Mouse (Mus musculus) kidney, embryonic 14.5 days (tissue): ENCODE results near the gene Zcchc17. TPM values are rescaled to one million over a fixed set of nuclear protein-coding genes. Genes with fewer than 3 reads are reported as not detected.

ENCODE experiments used
- ATAC-seq: fragments of 200-750 bp; cut with Nextera tagmentation; 2 replicates; pipeline ENCODE4 v1.8.0; 2017; ENCODE audit warnings: moderate number of reproducible peaks, mild to moderate bottlenecking, moderate TSS enrichment, moderate library complexity; ENCODE audit not compliant: low FRiP score, low TSS enrichment
- H3K27ac ChIP-seq: fragments of 300-500 bp; sonication (generic); 2 replicates; pipeline ENCODE4 v1.5.1; 2014; ENCODE audit warnings: low read depth, mild to moderate bottlenecking, low read length, moderate library complexity, mixed read lengths
- H3K27me3 ChIP-seq: fragments of 300-500 bp; sonication (generic); 2 replicates; pipeline ENCODE4 v1.6.1; 2014; ENCODE audit warnings: mild to moderate bottlenecking, low read length; ENCODE audit not compliant: control insufficient read depth, insufficient read depth
- H3K36me3 ChIP-seq: fragments of 300-500 bp; sonication (generic); 2 replicates; pipeline ENCODE4 v1.6.1; 2014; ENCODE audit warnings: low read length, mixed read lengths; ENCODE audit not compliant: control insufficient read depth, insufficient read depth
- H3K4me1 ChIP-seq: fragments of 300-500 bp; sonication (generic); 2 replicates; pipeline ENCODE4 v1.6.1; 2014; ENCODE audit warnings: low read length, mixed read lengths; ENCODE audit not compliant: control insufficient read depth, insufficient read depth
- H3K4me2 ChIP-seq: fragments of 300-500 bp; sonication (generic); replicated peaks from 2 replicates; pipeline ENCODE4 v1.6.1; 2014; ENCODE audit warnings: low read depth, mild to moderate bottlenecking, low read length
- H3K4me3 ChIP-seq: fragments of 300-500 bp; sonication (generic); 2 replicates; pipeline ENCODE4 v1.5.1; 2014; ENCODE audit warnings: mild to moderate bottlenecking, low read length
- H3K9ac ChIP-seq: fragments of 300-500 bp; sonication (generic); 2 replicates; pipeline ENCODE4 v1.6.1; 2014; ENCODE audit warnings: low read depth, mild to moderate bottlenecking, low read length, moderate library complexity
- H3K9me3 ChIP-seq: fragments of 300-500 bp; sonication (generic); 2 replicates; pipeline ENCODE4 v1.6.1; 2016; ENCODE audit warnings: low read length; ENCODE audit not compliant: control insufficient read depth
- WGBS: fragments of 180-500 bp; shearing (Covaris S2); extraction: QIAGEN DNeasy Blood & Tissue Kit; methylation state at CpG from one replicate; pipeline ENCODE4 v1.1.7; 2014; 5-methylcytosine and 5-hydroxymethylcytosine counted together
- polyA plus RNA-seq: library from polyadenylated mRNA; unstranded; fragments of >200 nt; fragmentation: Nextera tagmentation; extraction: Ambion mirVana; gene quantifications from 2 replicates; pipeline ENCODE4 v1.2.1, GENCODE M21; 2014

Gene Zcchc17
- polyA plus RNA-seq, 1 experiment from 2014 or later: 74.2 TPM

GRCm38 (mm10) chr4:130360238-130360590 is 471 bp upstream of the Zcchc17 start:
- WGBS: under 1% methylated on average over 19 of the region's 19 CpGs
- ATAC-seq: no peak; the same call in 1 of the 2 replicates
- Histone ChIP-seq H3K9ac (peak overlapping the region; percentile 80), H3K27ac (peak overlapping the region; percentile 53), H3K27me3 (no peaks in the 10 kb centered on the region), H3K4me1 (peaks cover 12% of the 10 kb centered on the region), H3K4me3 (peak overlapping the region; percentile 78), H3K4me2 (peak overlapping the region; percentile 76), H3K9me3 (no peaks in the 10 kb centered on the region), H3K36me3 (peaks cover 28% of the 10 kb centered on the region)

- H3K4me1 ChIP-seq: peaks cover 12% of the 10 kb centered on the region
- H3K4me3 ChIP-seq: no peak overlapping the region
- ATAC-seq: no peak
- no peak overlapping the region for H3K27ac ChIP-seq
- no peaks in the 10 kb centered on the region for H3K27me3 ChIP-seq
- peaks cover 11% of the 10 kb centered on the region; the same call in 1 of the 2 replicates for H3K36me3 ChIP-seq
- H3K4me2 ChIP-seq: no peak overlapping the region
- H3K9me3 ChIP-seq: no peaks in the 10 kb centered on the region
- H3K9ac ChIP-seq: no peak overlapping the region
These were observed 1.8 kb downstream of the Zcchc17 start for GRCm38 (mm10) chr4:130357946-130358345.

GRCm38 (mm10) chr4:130352588-130352987 is 7.2 kb downstream of the Zcchc17 start:
- Histone ChIP-seq H3K36me3 (peaks cover 46% of the 10 kb centered on the region), H3K27me3 (no peaks in the 10 kb centered on the region), H3K27ac (no peak overlapping the region), H3K9ac (no peak overlapping the region), H3K4me2 (no peak overlapping the region), H3K9me3 (no peaks in the 10 kb centered on the region), H3K4me1 (no peaks in the 10 kb centered on the region), H3K4me3 (no peak overlapping the region)
- ATAC-seq: no peak
- WGBS: 82% methylated on average over 7 of the region's 7 CpGs

- no peaks in the 10 kb centered on the region for H3K9me3 ChIP-seq
- no peak overlapping the region for H3K4me2 ChIP-seq
- H3K27ac ChIP-seq: no peak overlapping the region
- ATAC-seq: no peak
- no peaks in the 10 kb centered on the region for H3K4me1 ChIP-seq
- no peak overlapping the region for H3K4me3 ChIP-seq
- WGBS: 90% methylated on average over 16 of the region's 16 CpGs
- no peaks in the 10 kb centered on the region for H3K27me3 ChIP-seq
- no peak overlapping the region for H3K9ac ChIP-seq
- H3K36me3 ChIP-seq: peaks cover 48% of the 10 kb centered on the region
These were observed 8.9 kb downstream of the Zcchc17 start for GRCm38 (mm10) chr4:130350690-130351422.

GRCm38 (mm10) chr4:130349666-130350065 is 10.1 kb downstream of the Zcchc17 start:
- Histone ChIP-seq H3K4me3 (no peak overlapping the region), H3K4me2 (no peak overlapping the region), H3K27me3 (no peaks in the 10 kb centered on the region), H3K9ac (no peak overlapping the region), H3K36me3 (peaks cover 48% of the 10 kb centered on the region), H3K9me3 (no peaks in the 10 kb centered on the region), H3K4me1 (no peaks in the 10 kb centered on the region), H3K27ac (no peak overlapping the region)
- ATAC-seq: no peak
- 95% methylated on average over 6 of the region's 6 CpGs for WGBS

GRCm38 (mm10) chr4:130341691-130342090 is 18.1 kb downstream of the Zcchc17 start:
- no peak overlapping the region for H3K4me2 ChIP-seq
- H3K4me1 ChIP-seq: no peaks in the 10 kb centered on the region
- peaks cover 22% of the 10 kb centered on the region for H3K36me3 ChIP-seq
- H3K4me3 ChIP-seq: no peak overlapping the region
- no peaks in the 10 kb centered on the region for H3K9me3 ChIP-seq
- H3K9ac ChIP-seq: no peak overlapping the region
- ATAC-seq: 0 out of 2 replicates have a peak, but pooled peaks have one; percentile 49
- no peaks in the 10 kb centered on the region for H3K27me3 ChIP-seq
- H3K27ac ChIP-seq: no peak overlapping the region
- 23% methylated on average over 4 of the region's 4 CpGs for WGBS

- Histone ChIP-seq H3K9me3 (no peaks in the 10 kb centered on the region), H3K4me1 (no peaks in the 10 kb centered on the region), H3K9ac (no peak overlapping the region), H3K4me2 (no peak overlapping the region), H3K36me3 (peaks cover 26% of the 10 kb centered on the region), H3K27ac (no peak overlapping the region), H3K27me3 (no peaks in the 10 kb centered on the region), H3K4me3 (no peak overlapping the region)
- 92% methylated on average over 5 of the region's 5 CpGs for WGBS
- ATAC-seq: no peak
These were observed 23.9 kb downstream of the Zcchc17 start for GRCm38 (mm10) chr4:130335867-130336266.

- no peaks in the 10 kb centered on the region for H3K9me3 ChIP-seq
- H3K9ac ChIP-seq: no peak overlapping the region
- no peak overlapping the region for H3K27ac ChIP-seq
- no peaks in the 10 kb centered on the region for H3K27me3 ChIP-seq
- H3K36me3 ChIP-seq: peaks cover 36% of the 10 kb centered on the region
- H3K4me3 ChIP-seq: no peak overlapping the region
- no peak overlapping the region for H3K4me2 ChIP-seq
- 66% methylated on average over 9 of the region's 9 CpGs for WGBS
- H3K4me1 ChIP-seq: no peaks in the 10 kb centered on the region
- ATAC-seq: no peak
These were observed 32.4 kb downstream of the Zcchc17 start for GRCm38 (mm10) chr4:130327366-130327765.

GRCm38 (mm10) chr4:130325446-130325845 is 34.3 kb downstream of the Zcchc17 start:
- Histone ChIP-seq H3K4me1 (no peaks in the 10 kb centered on the region), H3K9me3 (no peaks in the 10 kb centered on the region), H3K4me2 (no peak overlapping the region), H3K36me3 (peaks cover 39% of the 10 kb centered on the region), H3K27me3 (no peaks in the 10 kb centered on the region), H3K4me3 (no peak overlapping the region), H3K27ac (no peak overlapping the region), H3K9ac (no peak overlapping the region)
- no peak for ATAC-seq
- 96% methylated on average over 2 of the region's 2 CpGs for WGBS
